Mouse (Mus musculus) inflammation-experienced regulatory T-cells (primary cell): ENCODE measurements around the gene Ttc38. TPM values are rescaled to one million over a fixed set of nuclear protein-coding genes. Genes with fewer than 3 reads are reported as not detected.

Experiments used
- polyA plus RNA-seq, 2 experiments: library from polyadenylated mRNA; unstranded; fragments of 100-300 nt; shearing (Covaris generic); gene quantifications; one replicate each; pipeline ENCODE4 v1.2.1; 2017

The Ttc38 gene
- 10 to 100 TPM; 17.6 to 24.7 TPM for polyA plus RNA-seq

GRCm38 (mm10) chr15:85831954-85832590 is at the start of gene Ttc38:
Ttc38 (plus strand) TSS chr15:85832306.

GRCm38 (mm10) chr15:85811535-85812277 is 20.4 kb upstream of the Ttc38 start, which contains the start of gene Cdpf1:
Cdpf1 (minus strand) TSS chr15:85811697.

GRCm38 (mm10) chr15:85821203-85822010 is 10.7 kb upstream of the Ttc38 start, which contains the start of gene Pkdrej:
Pkdrej (minus strand) TSS chr15:85821734.

GRCm38 (mm10) chr15:85859490-85860031 is 27.5 kb downstream of the Ttc38 start, which contains the start of gene Gtse1:
Gtse1 (plus strand) TSS chr15:85859745.

GRCm38 (mm10) chr15:85878848-85879497 is 46.9 kb downstream of the Ttc38 start, which contains the start of gene Trmu:
Trmu (plus strand) TSS chr15:85879312.

Other genes with a start within 250 kb of the Ttc38 start
- gene Wnt7b, start 249.8 kb upstream of the Ttc38 start, polyA plus RNA-seq = not detected
- gene Ppara, start 97.3 kb upstream of the Ttc38 start, polyA plus RNA-seq = under 1 TPM; 0.23 to 0.54 TPM
- gene Cdpf1, start 20.6 kb upstream of the Ttc38 start, polyA plus RNA-seq = 10 to 100 TPM; 32.3 to 46.1 TPM
- under 1 TPM; 0.11 to 0.61 TPM for gene Pkdrej, start 10.6 kb upstream of the Ttc38 start, polyA plus RNA-seq
- gene Gtse1, start 27.4 kb downstream of the Ttc38 start, polyA plus RNA-seq = 1 to 10 TPM; 2.3 to 2.9 TPM
- gene Trmu, start 47.0 kb downstream of the Ttc38 start, polyA plus RNA-seq = 10 to 100 TPM; 51.9 to 75.1 TPM
- 1 to 10 TPM; 8.9 to 9.5 TPM for gene Celsr1, start 201.5 kb downstream of the Ttc38 start, polyA plus RNA-seq
- gene Gramd4, start 225.4 kb downstream of the Ttc38 start, polyA plus RNA-seq = 100 to 1,000 TPM in 1 of 2 experiments, 10 to 100 TPM in 1; 88.4 to 143 TPM